Mouse (Mus musculus) urinary bladder, postnatal 14 days (tissue): ENCODE data around the gene 1700013G24Rik.
"Not testable (repeated sequence)": the region's sequence is repeated elsewhere in the genome, so short reads cannot be mapped to it uniquely, and the experiment has no call there.

ENCODE experiments used
- DNase-seq: peaks from one replicate; pipeline ENCODE4 v3.0.0; 2021; ENCODE audit warnings: low spot score

Gene 1700013G24Rik

DNA sequence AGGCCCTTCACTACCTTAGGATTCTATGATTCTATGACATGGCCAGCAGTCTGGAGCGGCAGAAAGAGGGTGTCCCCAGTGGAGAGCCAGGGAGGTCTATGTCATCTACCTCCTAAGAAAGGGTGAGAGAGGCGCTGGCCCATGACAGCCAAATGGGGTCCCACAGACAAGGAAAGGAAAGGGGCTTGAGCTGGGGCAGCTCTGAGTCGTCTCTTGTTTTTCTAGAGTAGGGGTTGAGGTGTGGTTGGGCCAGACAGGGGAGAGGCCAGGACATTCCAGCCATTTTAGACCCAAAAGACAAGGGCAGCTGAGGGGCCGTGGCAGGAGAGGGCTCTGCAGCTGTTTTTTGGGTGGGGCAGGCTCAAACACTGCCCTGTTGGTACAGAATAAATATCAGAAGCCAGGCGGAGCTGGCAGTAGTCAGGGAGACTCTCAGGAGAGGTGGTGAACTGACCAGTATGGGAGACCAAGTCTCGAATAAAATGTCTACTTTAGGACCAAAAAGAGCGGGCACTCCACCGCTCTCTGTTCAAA is at the start of gene 1700013G24Rik:
Gene 1700013G24Rik, plus strand, starts transcription at position 51 of the 534 bp plus-strand sequence.
- no peak for DNase-seq

DNA sequence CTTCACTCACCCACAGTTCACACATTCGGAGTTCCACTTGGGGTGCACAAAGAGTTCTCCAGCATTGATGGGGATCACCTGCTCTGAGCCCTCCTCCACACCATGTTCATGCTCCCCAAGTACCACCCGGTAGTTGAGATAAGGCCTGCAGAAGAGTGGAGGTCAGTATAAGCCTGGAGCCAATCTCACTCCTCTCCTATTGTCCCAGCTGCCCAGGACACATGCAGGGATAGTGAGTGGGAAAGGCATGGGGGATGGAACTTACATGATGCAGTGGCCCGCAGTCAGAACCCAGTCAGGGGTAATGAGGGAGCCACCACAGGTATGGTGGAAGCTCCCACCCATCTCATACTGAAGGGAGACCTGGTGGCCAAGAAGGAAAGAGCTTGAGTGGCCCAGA is 47.5 kb upstream of the 1700013G24Rik start:
- DNase-seq, result no peak

GRCm38 (mm10) chr4:137409691-137410090 is 43.4 kb upstream of the 1700013G24Rik start, which contains the start of gene Cela3a:
Cela3a (minus strand) TSS chr4:137409791.
- no peak for DNase-seq

- DNase-seq, result not testable (repeated sequence)
Observed at GRCm38 (mm10) chr4:137412185-137412709, 40.8 kb upstream of the 1700013G24Rik start.

DNA sequence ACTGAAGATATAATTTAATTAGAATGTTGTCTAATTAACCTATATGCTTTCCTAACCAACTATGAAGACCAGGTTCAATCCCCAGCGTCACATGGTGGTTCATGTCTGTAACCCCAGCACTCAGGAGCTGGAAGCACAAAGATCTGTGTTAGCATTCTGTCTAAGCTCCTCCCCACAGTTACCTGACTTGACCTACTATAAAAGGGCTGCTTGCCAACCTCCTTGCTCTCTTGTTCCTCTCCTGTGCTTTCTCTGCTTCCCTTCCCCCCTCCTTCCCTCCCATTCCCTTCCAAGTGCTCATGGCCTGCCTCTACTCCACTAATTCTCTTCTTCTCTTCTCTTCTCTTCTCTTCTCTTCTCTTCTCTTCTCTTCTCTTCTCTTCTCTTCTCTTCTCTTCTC is 38.1 kb upstream of the 1700013G24Rik start:
- DNase-seq, result no peak

DNA sequence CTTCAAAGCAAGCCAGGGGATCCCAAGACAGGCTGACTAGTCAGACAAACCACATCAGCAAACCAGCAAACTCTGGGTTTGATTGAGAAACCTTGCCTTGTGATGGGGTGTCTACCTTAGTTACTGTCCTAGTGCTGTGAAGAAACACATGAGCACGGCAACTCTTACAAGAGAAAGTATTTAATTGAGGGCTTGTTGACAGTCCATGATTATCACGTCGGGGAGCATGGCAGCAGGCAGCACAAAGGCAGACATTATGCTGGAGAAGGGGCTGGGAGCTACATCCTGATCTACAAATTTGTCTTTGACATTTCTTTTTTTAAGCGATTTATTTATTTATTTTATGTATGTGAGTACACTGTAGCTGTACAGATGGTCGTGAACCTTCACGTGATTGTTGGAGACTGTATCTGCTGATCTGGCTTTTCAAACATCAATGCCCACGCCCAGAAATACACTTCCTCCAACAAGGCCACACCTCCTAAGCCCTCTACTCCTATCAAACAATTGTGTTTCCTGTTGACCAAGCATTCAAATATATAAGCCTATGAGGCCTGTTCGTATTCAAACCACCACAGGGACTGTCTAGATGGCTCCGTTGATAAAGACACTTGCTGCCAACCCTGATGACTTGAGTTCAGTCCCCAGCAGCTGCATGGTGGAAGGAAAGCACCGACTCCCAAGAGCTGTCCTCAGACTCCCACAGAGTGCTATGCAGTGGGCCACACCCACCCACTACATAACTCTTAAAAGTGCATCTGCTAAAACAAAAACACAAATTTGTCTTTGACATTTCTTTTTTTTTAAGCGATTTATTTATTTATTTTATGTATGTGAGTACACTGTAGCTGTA is 35.1 kb upstream of the 1700013G24Rik start:
- no peak for DNase-seq

DNA sequence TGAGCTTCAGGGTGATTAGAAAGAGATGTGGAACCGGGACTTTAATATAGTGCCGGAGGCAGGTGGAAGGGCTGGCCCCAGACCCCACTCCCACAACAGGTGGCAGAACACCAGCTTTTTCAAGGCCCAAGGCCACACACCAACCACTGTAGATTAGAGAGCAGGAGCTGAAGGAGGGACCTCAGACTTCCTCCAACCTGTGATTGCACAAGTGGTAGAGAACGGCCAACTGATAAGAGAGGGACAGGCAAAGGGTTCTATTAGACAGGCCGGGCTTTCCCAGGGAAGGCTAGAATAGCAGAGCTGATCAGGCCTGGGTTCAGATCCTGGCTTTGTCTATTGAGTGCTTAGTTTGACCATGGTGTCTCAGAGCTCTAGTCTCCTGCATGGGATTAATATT is 22.6 kb upstream of the 1700013G24Rik start, which contains the start of gene Cela3b:
Gene Cela3b, minus strand, starts transcription at position 39 of the 400 bp plus-strand sequence.
- no peak for DNase-seq

DNA sequence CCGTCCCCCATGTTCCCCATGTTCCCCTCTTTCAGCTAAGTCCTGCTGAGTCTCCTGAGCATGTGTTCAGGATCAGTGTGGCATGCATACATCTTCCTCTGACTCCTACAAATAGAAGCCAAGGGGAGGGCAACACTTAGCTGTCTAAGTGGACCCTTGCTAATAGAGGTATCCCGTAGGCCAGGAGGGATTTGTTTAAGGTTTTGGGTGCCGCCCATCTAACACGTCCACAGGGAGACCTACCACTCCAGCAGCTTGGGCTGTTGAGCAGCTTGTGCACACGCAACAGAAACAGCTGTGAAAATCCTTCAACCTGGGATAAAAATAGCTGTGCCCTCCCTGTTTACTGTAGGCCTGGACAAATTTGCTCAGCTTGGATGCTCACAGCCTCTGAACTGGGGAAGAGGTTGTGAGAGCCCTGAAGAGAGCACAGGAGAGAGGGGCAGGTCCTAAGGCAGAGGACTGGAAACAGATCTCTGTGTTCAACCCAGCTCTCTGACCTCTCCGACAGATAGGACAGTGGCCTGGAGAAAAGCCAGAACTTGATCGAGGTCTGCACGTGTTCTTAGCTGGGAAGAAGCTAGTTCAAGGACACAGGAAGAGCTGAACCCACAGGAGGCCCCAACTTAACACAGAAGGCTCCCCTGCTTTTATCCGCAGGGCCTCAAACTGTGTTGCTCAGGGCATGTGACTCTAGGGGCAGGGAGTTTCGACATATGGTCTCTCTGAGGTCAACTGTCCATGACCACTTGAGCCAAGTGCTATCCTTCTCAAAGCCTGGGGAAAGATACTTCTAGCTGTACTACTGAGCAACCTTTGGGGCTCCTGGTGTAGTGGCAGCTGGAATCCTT is 20.2 kb upstream of the 1700013G24Rik start:
- DNase-seq, result not testable (repeated sequence)

GRCm38 (mm10) chr4:137436979-137437669 is 16.0 kb upstream of the 1700013G24Rik start:
- DNase-seq, result no peak

DNA sequence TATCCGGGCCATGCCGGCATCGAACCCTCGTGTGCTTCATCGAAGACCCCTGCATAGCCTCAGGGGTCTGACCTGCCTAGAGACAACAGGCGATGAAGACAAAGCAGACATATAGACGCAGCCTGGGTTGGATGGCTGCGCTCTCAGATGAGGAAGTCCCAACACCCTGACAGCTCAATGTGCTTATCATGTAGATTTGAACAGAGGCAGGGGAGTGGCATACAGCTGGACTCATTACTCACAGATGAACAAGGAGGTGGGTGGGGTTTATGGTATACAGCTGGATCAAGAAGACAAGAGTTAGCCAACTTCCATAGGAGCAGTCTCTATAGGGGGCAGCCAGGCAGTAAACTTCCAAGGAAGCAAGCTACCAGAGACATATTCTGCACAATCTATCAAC is 14.2 kb upstream of the 1700013G24Rik start:
- DNase-seq, result no peak

GRCm38 (mm10) chr4:137441332-137441731 is 11.8 kb upstream of the 1700013G24Rik start:
- DNase-seq, result no peak

- peak; percentile 78 for DNase-seq
Observed at GRCm38 (mm10) chr4:137443625-137444024, 9.5 kb upstream of the 1700013G24Rik start.

DNA sequence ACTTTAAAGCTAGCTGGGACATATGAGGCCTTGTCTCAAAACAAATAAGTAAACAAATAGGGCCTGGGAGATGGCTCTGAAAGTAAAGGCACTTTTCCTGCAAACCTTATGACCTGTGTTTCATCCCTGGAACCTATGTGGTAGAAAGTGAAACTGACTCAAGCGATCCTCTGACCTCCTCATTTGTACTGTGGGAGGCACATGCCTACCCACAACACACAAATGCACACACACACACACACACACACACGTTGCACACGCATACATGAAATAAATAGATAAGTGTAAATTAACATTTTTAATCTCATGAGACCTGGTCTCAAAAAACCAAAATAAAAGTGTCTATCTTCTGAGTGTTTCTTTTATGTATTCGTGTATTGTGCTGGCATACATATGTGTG is 7.2 kb upstream of the 1700013G24Rik start:
- no peak for DNase-seq

DNA sequence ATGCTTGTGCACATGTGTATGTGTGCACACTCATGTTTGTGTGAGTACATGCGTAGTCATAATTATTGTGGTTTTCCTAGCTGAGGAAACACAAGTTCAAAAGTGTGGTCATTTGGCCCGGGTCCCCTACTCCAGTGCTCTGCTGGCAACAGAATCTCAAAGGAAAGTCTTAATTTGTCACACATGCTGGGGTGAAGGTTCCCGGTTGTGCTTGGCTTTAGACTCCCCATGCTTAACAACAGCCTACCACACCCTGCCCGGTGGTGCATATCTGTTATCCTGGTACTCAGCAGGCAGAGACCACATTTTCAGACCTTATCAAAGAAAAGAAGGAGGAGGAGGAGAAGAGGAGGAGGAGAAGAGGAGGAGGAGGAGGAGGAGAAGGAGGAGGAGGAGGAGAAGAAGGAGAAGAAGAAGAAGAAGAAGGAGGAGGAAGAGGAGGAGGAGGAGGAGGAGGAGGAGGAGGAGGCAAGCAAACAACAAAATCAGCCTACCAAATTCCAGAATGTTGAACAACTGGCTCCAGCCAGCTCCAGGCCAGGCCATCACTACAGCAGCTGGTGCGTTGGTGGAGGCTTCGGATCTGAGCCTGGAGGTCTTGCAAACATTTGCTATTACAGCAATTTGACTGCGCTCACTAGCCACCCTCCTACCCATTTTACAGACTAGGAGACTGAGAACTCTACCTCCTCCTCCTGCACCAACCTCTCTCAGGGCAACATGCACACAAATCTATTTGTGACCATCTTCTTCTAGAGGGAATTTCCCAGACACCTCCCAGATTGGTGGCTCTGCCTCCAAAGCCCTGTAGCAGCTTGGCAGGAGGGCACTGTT is 5.5 kb upstream of the 1700013G24Rik start:
- DNase-seq, result peak; percentile 33

DNA sequence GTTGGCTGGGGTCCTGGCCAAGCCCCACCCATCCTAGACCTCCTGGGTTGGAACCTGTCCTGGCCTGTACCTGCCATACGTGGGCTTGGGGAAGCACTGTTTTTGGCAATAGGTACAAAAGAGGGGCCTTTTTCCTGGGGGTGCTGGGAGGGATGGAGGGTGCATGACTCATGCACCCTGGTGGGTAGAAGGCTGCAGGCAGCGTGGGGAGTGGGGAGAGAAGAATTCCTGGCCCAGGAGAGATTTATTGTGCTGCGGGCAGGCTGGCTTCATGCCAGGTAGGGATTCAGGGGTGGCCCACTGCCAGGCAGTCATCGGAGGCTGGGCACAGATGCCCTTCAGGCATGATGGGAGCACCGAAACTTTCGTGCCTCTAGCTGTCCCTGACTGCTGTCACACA is 4.9 kb upstream of the 1700013G24Rik start:
- DNase-seq, result peak; percentile 62

DNA sequence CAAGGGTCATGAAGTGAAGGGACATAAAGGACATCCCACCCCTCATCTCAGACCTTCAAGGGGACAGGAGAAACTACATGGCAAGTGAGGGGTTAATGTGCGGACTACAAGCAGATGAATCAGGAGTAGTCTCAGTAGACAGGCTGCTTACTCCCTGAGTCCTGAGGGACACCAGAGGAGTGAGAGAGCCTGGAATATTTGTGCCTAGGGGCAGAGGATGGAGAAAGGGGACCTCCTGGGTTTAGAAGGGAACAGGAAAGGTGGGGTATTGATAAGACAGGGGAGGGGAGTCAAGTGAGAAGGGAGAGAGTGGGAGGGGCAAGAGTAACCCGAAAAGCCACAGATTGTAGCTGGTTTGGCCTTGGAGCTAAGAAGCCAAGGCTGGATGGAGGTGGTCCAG is 4.4 kb upstream of the 1700013G24Rik start:
- DNase-seq, result no peak

GRCm38 (mm10) chr4:137449132-137449531 is 4.0 kb upstream of the 1700013G24Rik start:
- DNase-seq, result peak; percentile 56

DNA sequence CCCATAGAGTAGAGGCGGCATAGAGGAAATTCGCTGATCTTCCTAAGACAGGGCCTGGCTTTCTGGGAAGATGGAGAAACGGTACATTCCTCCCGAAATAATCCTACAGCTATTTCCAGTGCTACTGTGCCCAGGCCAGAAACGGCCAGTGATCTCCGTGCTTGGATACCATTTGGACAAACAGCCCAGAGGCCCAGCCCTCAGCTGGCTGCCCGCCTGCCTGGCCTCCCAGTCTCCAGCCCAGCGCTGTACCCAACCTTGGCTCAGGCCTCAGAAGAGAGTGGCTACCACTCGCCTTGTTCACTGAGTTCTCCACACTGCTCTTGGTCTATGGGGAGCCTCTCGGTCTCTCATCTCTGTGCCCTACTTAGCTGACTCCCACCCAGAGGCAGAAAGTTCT is 3.4 kb upstream of the 1700013G24Rik start:
- DNase-seq, result no peak

GRCm38 (mm10) chr4:137452190-137452589 is 894 bp upstream of the 1700013G24Rik start:
- no peak for DNase-seq

GRCm38 (mm10) chr4:137454582-137454981 is 1.5 kb downstream of the 1700013G24Rik start:
- DNase-seq, result no peak

DNA sequence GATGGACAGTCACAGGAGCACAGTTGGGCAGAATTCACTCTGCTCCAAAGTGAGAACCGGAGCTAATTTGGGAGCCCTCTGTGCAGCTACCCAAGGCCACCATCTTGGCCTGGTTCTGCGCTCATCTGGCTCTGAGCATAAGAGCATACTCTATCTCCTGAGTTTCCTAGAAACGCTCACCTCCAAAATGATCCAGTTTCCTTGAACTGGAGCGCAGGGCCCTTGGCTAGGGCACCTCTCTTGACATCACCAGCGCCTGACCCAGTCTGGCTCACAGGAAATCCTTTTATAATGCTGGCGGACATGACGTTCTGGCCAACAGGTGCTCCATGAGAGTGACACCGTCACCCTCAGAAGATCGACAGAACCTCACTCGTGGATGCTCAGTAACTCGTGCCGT is 3.5 kb downstream of the 1700013G24Rik start:
- DNase-seq, result no peak
